Mouse (Mus musculus): Measurements from ENCODE around the gene Caln1.

GRCm38 (mm10) chr5:130320485-130320884 is 48.8 kb upstream of the Caln1 start:
- TF ChIP-seq GATA1 (IDR thresholded peaks at IDR 0.05; ENCODE audit: low read length) (no peak), TAL1 (IDR thresholded peaks at IDR 0.05; ENCODE audit: low read length) (no peak)

Measured in erythroblast, embryonic 14.5 days (primary cell).